Mouse (Mus musculus): ENCODE measurements around the gene Fgd3.

The Fgd3 gene

GRCm38 (mm10) chr13:49249634-49250033, 70.5 kb downstream of the Fgd3 start:
- no peak for DNase-seq (ENCODE audit: low read depth, low spot score)

DNA sequence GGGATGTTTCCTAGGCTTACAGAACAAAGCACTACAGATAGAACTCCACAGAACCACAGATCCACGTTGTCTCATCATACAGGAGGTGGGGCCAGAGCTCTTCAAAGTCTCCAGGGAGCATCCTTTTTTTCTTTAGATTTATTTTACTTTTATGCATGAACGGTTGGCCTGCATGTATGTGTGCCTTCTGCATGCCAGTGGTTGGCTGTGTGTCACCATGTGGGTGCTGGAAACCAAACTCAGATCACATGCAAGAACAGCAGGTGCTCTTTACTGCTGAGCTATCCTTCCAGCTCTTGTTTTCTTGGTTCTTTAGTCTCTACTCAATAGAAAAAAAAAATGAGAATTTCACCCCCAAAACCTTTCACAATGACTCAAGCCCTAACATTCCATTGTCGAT, 71.2 kb downstream of the Fgd3 start:
- DNase-seq (ENCODE audit: low read depth, low spot score) = no peak

DNA sequence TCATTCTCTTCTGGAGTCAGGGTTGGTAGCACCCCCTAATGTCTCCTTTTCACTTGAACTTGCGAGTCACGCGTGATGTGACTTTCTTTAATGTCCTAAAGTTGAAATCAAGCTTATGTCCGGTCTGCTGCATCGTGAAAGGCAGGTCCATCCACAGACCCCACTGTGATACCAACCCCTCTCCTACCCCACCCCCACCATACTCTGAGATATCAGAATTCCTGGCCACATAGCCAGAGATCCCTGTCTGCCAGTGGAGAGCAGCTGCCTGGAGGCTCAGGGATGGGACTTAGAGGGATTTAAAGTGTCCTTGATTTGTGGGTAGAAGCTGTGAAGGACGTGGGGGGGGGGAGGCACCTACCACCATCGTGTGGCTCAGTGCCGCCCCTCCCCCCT, 71.6 kb downstream of the Fgd3 start, which contains the start of gene Susd3:
Gene Susd3, minus strand, starts transcription at position 240 of the 396 bp plus-strand sequence.
- DNase-seq (ENCODE audit: low read depth, low spot score) = no peak

GRCm38 (mm10) chr13:49247740-49248466, 72.2 kb downstream of the Fgd3 start:
- DNase-seq (ENCODE audit: low read depth, low spot score) = peak; percentile 9

- no peak for DNase-seq (ENCODE audit: low read depth, low spot score)
Measured at GRCm38 (mm10) chr13:49247232-49247739, 72.8 kb downstream of the Fgd3 start.

DNA sequence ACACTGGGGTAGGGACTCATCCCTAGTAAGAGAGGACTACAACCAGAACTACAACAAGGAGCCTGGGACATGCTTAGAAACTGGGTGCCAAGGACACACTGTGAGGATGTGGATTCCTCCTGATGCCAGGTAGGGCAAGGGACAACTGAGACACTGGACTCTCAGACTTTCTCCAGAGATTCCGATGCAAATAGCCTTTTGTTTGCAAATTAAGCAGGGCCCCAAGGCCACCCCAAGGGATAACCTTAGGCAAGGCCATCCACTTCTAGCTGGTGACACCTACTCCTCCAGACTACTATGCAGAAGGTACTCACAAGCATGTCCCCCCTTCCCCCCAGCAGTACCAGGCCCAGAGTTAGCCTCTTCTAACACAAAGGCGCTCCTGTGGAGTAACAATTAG, 73.5 kb downstream of the Fgd3 start:
- no peak for DNase-seq (ENCODE audit: low read depth, low spot score)

DNA sequence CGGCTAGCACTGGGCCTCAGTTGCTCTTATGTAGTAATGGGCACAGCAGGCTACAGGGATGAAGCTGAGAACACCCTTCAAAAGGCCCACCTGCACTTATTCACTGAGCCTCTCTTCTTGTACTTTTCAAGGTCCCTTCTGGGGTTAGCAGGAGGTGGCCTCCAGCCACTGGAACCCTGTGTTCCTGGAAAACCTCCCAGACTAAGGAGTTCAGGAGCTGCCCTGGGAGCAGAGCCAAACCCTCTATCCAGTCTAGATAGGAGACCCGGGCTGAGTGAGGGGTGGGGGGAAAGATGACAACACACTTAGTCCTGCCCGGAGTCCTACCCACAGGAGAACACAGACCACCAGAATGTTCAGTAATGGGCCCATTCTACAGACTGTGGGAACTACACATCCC, 74.1 kb downstream of the Fgd3 start:
- DNase-seq (ENCODE audit: low read depth, low spot score) = no peak

- DNase-seq (ENCODE audit: low read depth, low spot score) = no peak
Measured at GRCm38 (mm10) chr13:49245251-49245650, 74.9 kb downstream of the Fgd3 start.

GRCm38 (mm10) chr13:49243492-49243891, 76.6 kb downstream of the Fgd3 start:
- DNase-seq (ENCODE audit: low read depth, low spot score) = no peak

DNA sequence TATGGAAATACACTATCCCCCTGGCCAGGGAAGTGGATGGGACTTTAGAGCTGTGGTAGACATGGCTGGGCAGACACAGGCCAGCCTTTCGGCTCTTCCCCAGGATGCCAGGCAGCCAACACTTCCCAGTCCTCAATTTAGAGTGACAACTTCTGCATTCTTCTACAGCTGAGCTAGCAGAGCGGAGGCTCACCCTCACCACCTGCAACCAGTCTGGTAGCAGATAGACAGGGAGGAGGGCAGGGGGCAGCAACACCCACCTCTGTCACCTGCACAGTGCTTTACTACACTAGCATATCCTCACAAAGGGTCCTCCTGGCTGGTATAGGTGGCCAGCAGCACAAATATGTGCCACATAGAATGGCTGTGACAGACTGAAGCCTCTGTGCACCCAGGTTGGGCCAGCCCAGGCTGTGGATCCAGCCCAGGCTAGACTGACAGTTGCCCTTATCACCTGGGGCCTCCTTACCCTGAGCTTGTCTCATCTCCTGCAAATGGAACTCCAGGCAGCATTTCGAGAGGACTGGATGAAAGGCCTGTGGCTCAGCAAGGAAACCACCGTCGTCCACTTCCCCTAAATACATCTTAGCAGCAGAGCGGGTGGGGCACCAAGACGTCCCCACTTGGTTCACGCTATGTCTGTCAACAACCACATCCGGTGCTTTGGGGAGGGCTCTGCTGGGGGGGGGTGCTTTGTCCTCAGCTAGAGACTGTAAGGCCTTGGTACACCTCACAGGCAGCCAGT, 77.6 kb downstream of the Fgd3 start:
- no peak for DNase-seq (ENCODE audit: low read depth, low spot score)

DNA sequence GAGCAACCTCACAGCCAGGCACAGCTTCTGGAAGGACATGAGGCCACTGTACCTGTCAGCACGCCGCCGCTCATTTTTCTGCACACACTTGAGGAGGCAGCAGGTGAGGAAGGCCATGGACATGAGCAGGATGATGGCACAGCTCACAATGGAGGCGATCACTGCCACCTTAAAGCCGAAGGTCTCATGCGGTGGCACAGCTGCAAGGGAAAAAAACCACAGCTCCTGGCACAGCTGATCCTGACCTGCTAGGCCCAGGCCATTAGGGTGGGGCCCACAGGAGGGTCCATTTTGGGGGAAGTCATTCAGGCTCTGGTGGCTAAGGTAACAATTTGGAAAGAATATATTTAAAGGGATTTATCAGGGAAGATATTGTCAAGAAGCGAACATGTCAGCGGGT, 81.4 kb downstream of the Fgd3 start:
- DNase-seq (ENCODE audit: low read depth, low spot score) = no peak

DNA sequence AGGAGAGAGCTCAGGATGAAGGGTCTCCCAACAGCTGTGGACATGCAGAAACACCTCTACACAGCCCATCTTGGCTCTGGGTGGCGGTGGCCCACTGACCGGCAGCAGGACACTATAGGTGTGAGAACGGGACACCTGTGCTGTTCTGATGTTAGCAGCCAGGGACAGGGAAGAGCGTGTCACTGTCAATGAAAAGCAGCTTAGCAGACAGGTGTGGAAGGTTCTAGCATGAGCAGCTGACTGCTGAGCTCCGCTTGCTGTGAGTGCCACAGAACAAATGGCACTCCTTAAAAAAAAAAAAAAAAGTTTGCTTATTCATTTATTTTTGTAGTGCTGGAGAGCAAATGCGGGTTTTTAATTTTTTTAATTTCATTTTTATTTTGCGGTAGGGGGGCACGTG, 82.5 kb downstream of the Fgd3 start:
- no peak for DNase-seq (ENCODE audit: low read depth, low spot score)

- no peak for DNase-seq (ENCODE audit: low read depth, low spot score)
Measured at GRCm38 (mm10) chr13:49234711-49235110, 85.4 kb downstream of the Fgd3 start.

GRCm38 (mm10) chr13:49233792-49234572, 86.1 kb downstream of the Fgd3 start:
- DNase-seq (ENCODE audit: low read depth, low spot score) = no peak

DNA sequence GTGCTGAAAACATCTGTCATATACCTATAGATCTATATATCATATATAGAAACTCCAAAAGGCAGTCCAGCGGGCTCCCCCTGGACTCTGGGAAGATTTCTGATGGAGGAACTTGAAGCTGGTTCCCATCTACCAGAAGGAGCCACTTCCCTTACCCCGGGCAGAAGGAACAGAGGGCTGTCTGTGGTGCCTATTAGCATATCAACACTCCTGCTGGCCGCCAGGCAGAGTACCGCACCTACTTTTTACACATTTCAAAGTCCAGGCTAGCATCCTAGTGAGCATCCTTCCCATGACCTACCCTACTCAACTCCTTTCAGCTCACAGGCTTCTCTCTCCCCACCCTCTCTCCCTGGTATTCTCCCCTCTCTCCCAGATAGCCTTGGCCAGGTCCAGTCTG, 94.5 kb downstream of the Fgd3 start:
- DNase-seq (ENCODE audit: low read depth, low spot score) = no peak

GRCm38 (mm10) chr13:49225159-49225558, 95.0 kb downstream of the Fgd3 start:
- no peak for DNase-seq (ENCODE audit: low read depth, low spot score)

- DNase-seq (ENCODE audit: low read depth, low spot score) = no peak
Measured at GRCm38 (mm10) chr13:49224729-49225128, 95.4 kb downstream of the Fgd3 start.

- DNase-seq (ENCODE audit: low read depth, low spot score) = no peak
Measured at GRCm38 (mm10) chr13:49224314-49224713, 95.8 kb downstream of the Fgd3 start.

GRCm38 (mm10) chr13:49220912-49221311, 99.2 kb downstream of the Fgd3 start:
- DNase-seq (ENCODE audit: low read depth, low spot score) = no peak

DNA sequence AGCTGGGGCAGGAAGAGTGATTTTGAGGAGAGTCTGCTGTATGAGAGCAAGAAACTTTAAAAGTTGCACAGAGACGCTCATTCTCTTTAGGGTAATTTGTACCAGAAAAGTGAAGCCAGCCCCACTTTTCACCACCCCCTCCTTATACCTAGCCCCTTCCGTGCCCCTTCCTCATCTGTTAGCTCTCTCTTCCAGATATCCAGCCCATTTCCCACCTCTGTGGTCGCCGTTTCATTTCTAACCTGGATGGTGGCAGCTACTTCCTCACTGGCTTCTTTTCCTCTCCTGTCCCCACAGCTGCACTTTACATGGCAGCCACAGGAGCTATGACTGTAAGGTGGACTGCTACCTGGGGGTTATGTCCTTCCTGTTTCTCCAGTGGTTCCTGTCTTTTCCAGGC, 100.7 kb downstream of the Fgd3 start:
- no peak for DNase-seq (ENCODE audit: low read depth, low spot score)

GRCm38 (mm10) chr13:49218651-49219050, 101.5 kb downstream of the Fgd3 start:
- DNase-seq (ENCODE audit: low read depth, low spot score) = no peak

Data from embryo, embryonic 11.5 days (tissue).